In genomic region chr11:58275756-58276155, GRCm38 (mm10) we compare ENCODE assay signal across 27 mouse cellular contexts. TPM values are rescaled to one million over a fixed set of nuclear protein-coding genes. Genes with fewer than 3 reads are reported as not detected.
DNase-seq lines count a peak whose midpoint lies in the region; ATAC-seq and TF ChIP-seq lines count a peak whose summit lies in the region.
"Had no signal": no experiment of that assay in that cellular context is flagged by ENCODE, and none has a peak within 500 bp of the region (broad histone marks: within the 10 kb centered on the region; RNA-seq: fewer than 3 reads in every experiment).

No protein-coding gene starts in this region.

- no peak overlapping the region; the same call in 1 of the 2 replicates for H3K4me3 ChIP-seq in liver, embryonic 16.5 days (ENCODE audit: low read depth, low read length)
- H3K4me3 ChIP-seq in liver, embryonic 12.5 days: no peak overlapping the region
- no peak overlapping the region for H3K4me3 ChIP-seq in CH12.LX (replicated peaks in 1 of 3; ENCODE audit: low read depth in 2 of 3, low read length in 2 of 3, poor library complexity in 1 of 3)
- H3K4me3 ChIP-seq in bone marrow, adult 2 months (replicated peaks; ENCODE audit: control insufficient read depth, low read depth, low read length): peak overlapping the region; percentile 60
- H3K4me3 ChIP-seq in hindbrain, embryonic 11.5 days (ENCODE audit: low read depth, low read length): no peak overlapping the region
- H3K4me3 ChIP-seq: embryonic facial prominence, embryonic 12.5 days; embryonic facial prominence, embryonic 15.5 days; forebrain, embryonic 15.5 days; heart, embryonic 12.5 days; heart, embryonic 15.5 days; hindbrain, embryonic 12.5 days; hindbrain, embryonic 15.5 days had no signal

- H3K9ac ChIP-seq in liver, embryonic 16.5 days (ENCODE audit: low read depth, low read length): 0 out of 2 replicates have a peak overlapping the region, but pooled peaks have one; percentile 9
- no peak overlapping the region for H3K9ac ChIP-seq in liver, embryonic 12.5 days
- H3K9ac ChIP-seq in CH12.LX (ENCODE audit: insufficient read depth, low read depth): no peak overlapping the region
- no peak overlapping the region for H3K9ac ChIP-seq in hindbrain, embryonic 11.5 days (ENCODE audit: low read depth, low read length)
- H3K9ac ChIP-seq: embryonic facial prominence, embryonic 12.5 days; embryonic facial prominence, embryonic 15.5 days; forebrain, embryonic 15.5 days; heart, embryonic 12.5 days; heart, embryonic 15.5 days; hindbrain, embryonic 12.5 days; hindbrain, embryonic 15.5 days had no signal

- in situ Hi-C loops in CH12.LX (cut with MboI; ENCODE audit: low pct_ligation_motif_present, low pct_unique_long_range_greater_than_20kb, low sequenced_read_pairs): no loop called here

- WGBS in liver, embryonic 16.5 days (ENCODE audit: insufficient replicate concordance): 32% methylated on average over 4 of the region's 4 CpGs
- WGBS in liver, embryonic 12.5 days (ENCODE audit: insufficient replicate concordance): 42% methylated on average over 4 of the region's 4 CpGs
- whole genome bisulfite sequencing in bone marrow, adult 2 months: 3% methylated on average over 4 of the region's 4 CpGs
- WGBS in hindbrain, embryonic 11.5 days: 73% methylated on average over 4 of the region's 4 CpGs

- no peaks in the 10 kb centered on the region for H3K4me1 ChIP-seq in liver, embryonic 16.5 days (ENCODE audit: control insufficient read depth, low read depth, low read length)
- H3K4me1 ChIP-seq in liver, embryonic 12.5 days: no peaks in the 10 kb centered on the region
- peaks cover 0 to 14% of the 10 kb centered on the region in 2 experiments; a peak in 2 of 4 replicates for H3K4me1 ChIP-seq in CH12.LX (ENCODE audit: control insufficient read depth in 1 of 2, insufficient read depth in 2 of 2)
- H3K4me1 ChIP-seq in bone marrow, adult 2 months (ENCODE audit: control insufficient read depth, insufficient read depth, low read length): peaks cover 2% of the 10 kb centered on the region
- H3K4me1 ChIP-seq in hindbrain, embryonic 11.5 days (replicated peaks; ENCODE audit: control insufficient read depth, insufficient read depth, low read length): no peaks in the 10 kb centered on the region
- H3K4me1 ChIP-seq: embryonic facial prominence, embryonic 12.5 days; embryonic facial prominence, embryonic 15.5 days; forebrain, embryonic 15.5 days; heart, embryonic 12.5 days; heart, embryonic 15.5 days; hindbrain, embryonic 12.5 days; hindbrain, embryonic 15.5 days had no signal

- no peak for ATAC-seq in liver, embryonic 16.5 days (ENCODE audit: low read depth)
- ATAC-seq in liver, embryonic 12.5 days: no peak
- peak; percentile 74 to 85 for ATAC-seq in hematopoietic stem cell, adult 5-6 weeks (replicated peaks in 1 of 2; ENCODE audit: insufficient read depth in 1 of 2, low FRiP score in 2 of 2, low TSS enrichment in 1 of 2, low read depth in 1 of 2, poor library complexity in 2 of 2, severe bottlenecking in 2 of 2)
- ATAC-seq in hindbrain, embryonic 11.5 days (ENCODE audit: low FRiP score): no peak
- ATAC-seq: activated CD4-positive, CD25-positive, alpha-beta regulatory T cell, adult 4 months; CD4-positive, CD25-positive, alpha-beta regulatory T cell, adult 4 months; forebrain, embryonic 15.5 days had no signal

- H3K36me3 ChIP-seq in liver, embryonic 16.5 days (ENCODE audit: control insufficient read depth, insufficient read depth): no peaks in the 10 kb centered on the region
- no peaks in the 10 kb centered on the region for H3K36me3 ChIP-seq in liver, embryonic 12.5 days
- H3K36me3 ChIP-seq in CH12.LX (replicated peaks in 1 of 2; ENCODE audit: control insufficient read depth in 1 of 2, insufficient read depth in 1 of 2, low read length in 1 of 2): no peaks in the 10 kb centered on the region
- H3K36me3 ChIP-seq in hindbrain, embryonic 11.5 days (ENCODE audit: control insufficient read depth, insufficient read depth, low read length): no peaks in the 10 kb centered on the region
- H3K36me3 ChIP-seq: embryonic facial prominence, embryonic 12.5 days; embryonic facial prominence, embryonic 15.5 days; forebrain, embryonic 15.5 days; heart, embryonic 12.5 days; heart, embryonic 15.5 days; hindbrain, embryonic 12.5 days; hindbrain, embryonic 15.5 days had no signal

- no peak for DNase-seq in CH12.LX (ENCODE audit: extremely low read depth)
- no peak for DNase-seq in hindbrain, embryonic 11.5 days (ENCODE audit: low spot score)
- no peak for DNase-seq in embryo, embryonic 11 days
- DNase-seq in cerebellum, postnatal 14 days: no peak
- DNase-seq: adrenal gland, adult 8-10 months; adrenal gland, postnatal 25 days; cerebellum, adult 2 months; cerebellum, adult 9-11 months; cerebellum, postnatal 36 days; gastrocnemius, postnatal 25 days; heart, postnatal 10 days; heart, postnatal 36 days had no signal

- no peak for TF ChIP-seq EP300 in CH12.LX (IDR thresholded peaks at IDR 0.05; ENCODE audit: low read length)

- TF ChIP-seq POLR2A in CH12.LX (IDR thresholded peaks at IDR 0.05; ENCODE audit: low read depth, low read length): no peak
- TF ChIP-seq POLR2A in bone marrow, adult 2 months (IDR thresholded peaks at IDR 0.05; ENCODE audit: borderline replicate concordance, control insufficient read depth, low read depth, low read length): no peak

- no peak for TF ChIP-seq CTCF in CH12.LX (conservative IDR thresholded peaks at IDR 0.05 in 1 of 2, IDR thresholded peaks at IDR 0.05 in 1 of 2; ENCODE audit: low read depth in 2 of 2, low read length in 2 of 2)
- no peak for TF ChIP-seq CTCF in bone marrow, adult 2 months (IDR thresholded peaks at IDR 0.05; ENCODE audit: control insufficient read depth, insufficient read depth, low read length)

- H3K27ac ChIP-seq in liver, embryonic 16.5 days (ENCODE audit: low read length): no peak overlapping the region
- H3K27ac ChIP-seq in liver, embryonic 12.5 days: no peak overlapping the region
- no peak overlapping the region for H3K27ac ChIP-seq in CH12.LX (ENCODE audit: insufficient read depth, low read depth)
- peak overlapping the region; percentile 79 for H3K27ac ChIP-seq in bone marrow, adult 2 months (ENCODE audit: control insufficient read depth, insufficient read depth, low read depth, low read length, poor library complexity)
- H3K27ac ChIP-seq in hindbrain, embryonic 11.5 days (ENCODE audit: low read depth, low read length): no peak overlapping the region
- H3K27ac ChIP-seq: embryonic facial prominence, embryonic 12.5 days; embryonic facial prominence, embryonic 15.5 days; forebrain, embryonic 15.5 days; heart, embryonic 15.5 days; hindbrain, embryonic 12.5 days; hindbrain, embryonic 15.5 days had no signal

- no peak for TF ChIP-seq RAD21 in CH12.LX (IDR thresholded peaks at IDR 0.05; ENCODE audit: low read depth, low read length)

- no peaks in the 10 kb centered on the region for H3K79me2 ChIP-seq in CH12.LX (replicated peaks; ENCODE audit: control insufficient read depth, extremely low read depth, insufficient read depth, poor library complexity, severe bottlenecking)

- no peak overlapping the region for H3K4me2 ChIP-seq in liver, embryonic 16.5 days (ENCODE audit: low read depth, low read length)
- no peak overlapping the region for H3K4me2 ChIP-seq in liver, embryonic 12.5 days
- H3K4me2 ChIP-seq in CH12.LX (ENCODE audit: insufficient read depth, low read depth, poor library complexity, severe bottlenecking): 0 out of 2 replicates have a peak overlapping the region, but pooled peaks have one; percentile 16
- H3K4me2 ChIP-seq in hindbrain, embryonic 11.5 days (replicated peaks; ENCODE audit: low read depth, low read length): no peak overlapping the region
- H3K4me2 ChIP-seq: embryonic facial prominence, embryonic 12.5 days; embryonic facial prominence, embryonic 15.5 days; forebrain, embryonic 15.5 days; heart, embryonic 12.5 days; heart, embryonic 15.5 days; hindbrain, embryonic 12.5 days; hindbrain, embryonic 15.5 days had no signal

- no peaks in the 10 kb centered on the region for H3K9me3 ChIP-seq in liver, embryonic 16.5 days (replicated peaks; ENCODE audit: control insufficient read depth, low read length)
- H3K9me3 ChIP-seq in liver, embryonic 12.5 days (replicated peaks): no peaks in the 10 kb centered on the region
- H3K9me3 ChIP-seq in CH12.LX (replicated peaks; ENCODE audit: low read length): no peaks in the 10 kb centered on the region
- H3K9me3 ChIP-seq in hindbrain, embryonic 11.5 days (ENCODE audit: control insufficient read depth, low read length): no peaks in the 10 kb centered on the region
- H3K9me3 ChIP-seq: embryonic facial prominence, embryonic 12.5 days; embryonic facial prominence, embryonic 15.5 days; forebrain, embryonic 15.5 days; heart, embryonic 12.5 days; heart, embryonic 15.5 days; hindbrain, embryonic 12.5 days; hindbrain, embryonic 15.5 days had no signal

- no peaks in the 10 kb centered on the region for H3K27me3 ChIP-seq in liver, embryonic 16.5 days (ENCODE audit: control insufficient read depth, insufficient read depth, low read depth, low read length)
- H3K27me3 ChIP-seq in liver, embryonic 12.5 days (replicated peaks): peaks cover 9% of the 10 kb centered on the region; the same call in 1 of the 2 replicates
- peaks cover 74% of the 10 kb centered on the region for H3K27me3 ChIP-seq in CH12.LX (replicated peaks)
- H3K27me3 ChIP-seq in hindbrain, embryonic 11.5 days (ENCODE audit: control insufficient read depth, insufficient read depth, low read length): no peaks in the 10 kb centered on the region
- H3K27me3 ChIP-seq: embryonic facial prominence, embryonic 12.5 days; embryonic facial prominence, embryonic 15.5 days; forebrain, embryonic 15.5 days; hindbrain, embryonic 12.5 days; hindbrain, embryonic 15.5 days had no signal

- dilution Hi-C loops in CH12.LX (cut with MboI; ENCODE audit: extremely low pct_ligation_motif_present, extremely low pct_unique_long_range_greater_than_20kb, low sequenced_read_pairs): no loop called here

RNA-seq across cellular contexts. Expression of gene 4930438A08Rik, which starts 1.2 kb away (rescaled TPM):
- 2.5 and 3.2 TPM in 2 replicates for polyA plus RNA-seq in liver, embryonic 16.5 days (2015; fragmentation: Nextera tagmentation; extraction: Ambion mirVana)
- polyA plus RNA-seq in liver, embryonic 12.5 days (2016; fragmentation: Nextera tagmentation; extraction: Ambion mirVana): 0.14 and 0.43 TPM in 2 replicates
- not detected in 2 replicates for total RNA-seq in CH12.LX (2012; rRNA removed)
- total RNA-seq in CH12.LX (2014; rRNA removed): not detected in 2 replicates
- not detected in 2 replicates for polyA plus RNA-seq in CH12.LX (2012; ENCODE audit: insufficient read length, low read depth)
- polyA plus RNA-seq in bone marrow, adult 2 months (2011; ENCODE audit: insufficient read depth, insufficient read length, low replicate concordance, missing spikeins): 5.9 and 21.1 TPM in 2 replicates
- total RNA-seq in hematopoietic stem cell, adult 5-6 weeks (2017): 2.7 and 10.8 TPM in 2 replicates
- not detected in 2 replicates for polyA plus RNA-seq in hindbrain, embryonic 11.5 days (2014; fragmentation: Nextera tagmentation; extraction: Ambion mirVana)
- total RNA-seq: adrenal gland, adult 8-10 months; adrenal gland, postnatal 25 days; gastrocnemius, adult 8-10 months; gastrocnemius, postnatal 25 days; heart, postnatal 10 days; heart, postnatal 36 days had no signal
- polyA plus RNA-seq: activated CD4-positive, CD25-positive, alpha-beta regulatory T cell, adult 4 months; CD4-positive, CD25-positive, alpha-beta regulatory T cell, adult 4 months; cerebellum, adult 2 months; forebrain, embryonic 15.5 days; heart, embryonic 12.5 days; heart, embryonic 15.5 days; hindbrain, embryonic 15.5 days; intestine, embryonic 14.5 days had no signal

RNA-seq across cellular contexts. Expression of gene Zfp692, which starts 31.1 kb away (rescaled TPM):
- polyA plus RNA-seq in liver, embryonic 16.5 days (2015; fragmentation: Nextera tagmentation; extraction: Ambion mirVana): 9.8 and 10.1 TPM in 2 replicates
- 18.2 and 18.5 TPM in 2 replicates for polyA plus RNA-seq in liver, embryonic 12.5 days (2016; fragmentation: Nextera tagmentation; extraction: Ambion mirVana)
- total RNA-seq in CH12.LX (2012; rRNA removed) (14.7 and 18.7 TPM in 2 replicates), CH12.LX (2014; rRNA removed) (13.1 and 14.2 TPM in 2 replicates)
- 17.6 and 17.7 TPM in 2 replicates for polyA plus RNA-seq in CH12.LX (2012; ENCODE audit: insufficient read length, low read depth)
- 17.8 and 53.9 TPM in 2 replicates for polyA plus RNA-seq in bone marrow, adult 2 months (2011; ENCODE audit: insufficient read depth, insufficient read length, low replicate concordance, missing spikeins)
- 16.2 and 23.3 TPM in 2 replicates for total RNA-seq in hematopoietic stem cell, adult 5-6 weeks (2017)
- polyA plus RNA-seq in hindbrain, embryonic 11.5 days (2014; fragmentation: Nextera tagmentation; extraction: Ambion mirVana): 12.5 and 15.5 TPM in 2 replicates

RNA-seq across cellular contexts. Expression of gene Zfp672, which starts 54.4 kb away (rescaled TPM):
- 33.8 and 36.6 TPM in 2 replicates for polyA plus RNA-seq in liver, embryonic 16.5 days (2015; fragmentation: Nextera tagmentation; extraction: Ambion mirVana)
- 50.1 and 50.4 TPM in 2 replicates for polyA plus RNA-seq in liver, embryonic 12.5 days (2016; fragmentation: Nextera tagmentation; extraction: Ambion mirVana)
- total RNA-seq in CH12.LX (2012; rRNA removed) (34.9 and 43.7 TPM in 2 replicates), CH12.LX (2014; rRNA removed) (38.8 and 40.5 TPM in 2 replicates)
- 27.4 and 31.2 TPM in 2 replicates for polyA plus RNA-seq in CH12.LX (2012; ENCODE audit: insufficient read length, low read depth)
- 20.1 and 39.4 TPM in 2 replicates for polyA plus RNA-seq in bone marrow, adult 2 months (2011; ENCODE audit: insufficient read depth, insufficient read length, low replicate concordance, missing spikeins)
- 34.0 and 54.5 TPM in 2 replicates for total RNA-seq in hematopoietic stem cell, adult 5-6 weeks (2017)
- 26.1 and 28.9 TPM in 2 replicates for polyA plus RNA-seq in hindbrain, embryonic 11.5 days (2014; fragmentation: Nextera tagmentation; extraction: Ambion mirVana)

RNA-seq across cellular contexts. Expression of gene Sh3bp5l, which starts 54.8 kb away (rescaled TPM):
- 16.8 and 17.0 TPM in 2 replicates for polyA plus RNA-seq in liver, embryonic 16.5 days (2015; fragmentation: Nextera tagmentation; extraction: Ambion mirVana)
- polyA plus RNA-seq in liver, embryonic 12.5 days (2016; fragmentation: Nextera tagmentation; extraction: Ambion mirVana): 19.8 and 19.9 TPM in 2 replicates
- total RNA-seq in CH12.LX (2012; rRNA removed) (26.1 and 27.7 TPM in 2 replicates), CH12.LX (2014; rRNA removed) (18.1 and 18.6 TPM in 2 replicates)
- polyA plus RNA-seq in CH12.LX (2012; ENCODE audit: insufficient read length, low read depth): 22.2 and 22.8 TPM in 2 replicates
- polyA plus RNA-seq in bone marrow, adult 2 months (2011; ENCODE audit: insufficient read depth, insufficient read length, low replicate concordance, missing spikeins): 12.6 and 17.7 TPM in 2 replicates
- 35.5 and 36.7 TPM in 2 replicates for total RNA-seq in hematopoietic stem cell, adult 5-6 weeks (2017)
- polyA plus RNA-seq in hindbrain, embryonic 11.5 days (2014; fragmentation: Nextera tagmentation; extraction: Ambion mirVana): 23.4 and 27.7 TPM in 2 replicates

Comparison
In these comparisons a context has a peak if more than half of its experiments do, and no peak if none do; other contexts are left out.
1. ATAC-seq: peak in hematopoietic stem cell, adult 5-6 weeks (2 of 2); none in liver, embryonic 16.5 days (single experiment), liver, embryonic 12.5 days (single experiment) and hindbrain, embryonic 11.5 days (single experiment).